Comparison of ENCODE assay signal across 21 mouse cellular contexts in the genomic region with DNA sequence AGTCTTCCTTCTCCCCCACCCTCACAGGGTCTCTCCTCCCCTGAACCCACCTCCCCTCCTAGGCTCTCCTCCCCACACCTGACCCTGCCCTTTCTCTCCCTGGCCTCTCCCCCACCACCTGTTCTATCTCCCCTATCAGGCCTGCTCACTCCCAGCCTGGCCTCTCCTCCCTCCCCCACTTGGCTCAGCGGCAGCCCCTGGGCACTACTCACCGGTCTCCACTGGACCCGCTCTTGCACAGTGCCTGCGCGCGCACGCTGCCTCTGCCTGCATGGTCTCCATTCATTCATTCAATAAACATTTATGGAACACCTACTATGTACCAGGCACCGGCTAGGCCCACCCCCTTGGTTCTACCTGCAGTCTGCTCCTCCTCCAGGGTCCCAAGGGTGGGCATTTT. TPM values are rescaled to one million over a fixed set of nuclear protein-coding genes. Genes with fewer than 3 reads are reported as not detected.
DNase-seq lines count a peak whose midpoint lies in the region; ATAC-seq lines count a peak whose summit lies in the region.
"Had no signal": no experiment of that assay in that cellular context is flagged by ENCODE, and none has a peak within 500 bp of the region (broad histone marks: within the 10 kb centered on the region; RNA-seq: fewer than 3 reads in every experiment).

No protein-coding gene starts in this region.

- H3K9ac ChIP-seq in hindbrain, embryonic 11.5 days (ENCODE audit: low read depth, low read length): no peak overlapping the region
- no peak overlapping the region for H3K9ac ChIP-seq in hindbrain, embryonic 16.5 days (ENCODE audit: low read depth, low read length)
- H3K9ac ChIP-seq in midbrain, embryonic 16.5 days (ENCODE audit: low read depth, low read length): peak overlapping the region; percentile 35; the same call in 1 of the 2 replicates
- H3K9ac ChIP-seq in midbrain, embryonic 11.5 days (ENCODE audit: low read length): no peak overlapping the region
- H3K9ac ChIP-seq in limb, embryonic 12.5 days (replicated peaks): 0 out of 2 replicates have a peak overlapping the region, but pooled peaks have one; percentile 1
- H3K9ac ChIP-seq: lung, embryonic 14.5 days had no signal

- no peak for ATAC-seq in hindbrain, embryonic 11.5 days (ENCODE audit: low FRiP score)
- ATAC-seq in hindbrain, embryonic 16.5 days: no peak
- no peak for ATAC-seq in midbrain, embryonic 16.5 days
- no peak for ATAC-seq in midbrain, embryonic 11.5 days (ENCODE audit: low FRiP score)
- no peak for ATAC-seq in limb, embryonic 12.5 days (ENCODE audit: insufficient number of reproducible peaks, insufficient read depth, low FRiP score, low TSS enrichment, low read depth)
- ATAC-seq in frontal cortex, adult (ENCODE audit: low TSS enrichment): no peak
- ATAC-seq: activated CD4-positive, CD25-positive, alpha-beta regulatory T cell, adult 4 months had no signal

- H3K4me3 ChIP-seq in hindbrain, embryonic 11.5 days (ENCODE audit: low read depth, low read length): no peak overlapping the region
- no peak overlapping the region for H3K4me3 ChIP-seq in hindbrain, embryonic 16.5 days (ENCODE audit: low read length)
- no peak overlapping the region for H3K4me3 ChIP-seq in midbrain, embryonic 16.5 days (ENCODE audit: low read depth, low read length)
- H3K4me3 ChIP-seq in midbrain, embryonic 11.5 days (ENCODE audit: low read depth, low read length): no peak overlapping the region
- no peak overlapping the region for H3K4me3 ChIP-seq in limb, embryonic 12.5 days (replicated peaks)

- peaks cover 2% of the 10 kb centered on the region; the same call in 1 of the 2 replicates for H3K27me3 ChIP-seq in hindbrain, embryonic 11.5 days (ENCODE audit: control insufficient read depth, insufficient read depth, low read length)
- no peaks in the 10 kb centered on the region for H3K27me3 ChIP-seq in hindbrain, embryonic 16.5 days (replicated peaks; ENCODE audit: control insufficient read depth, insufficient read depth, low read length)
- H3K27me3 ChIP-seq in midbrain, embryonic 16.5 days (ENCODE audit: control insufficient read depth, insufficient read depth, low read depth, low read length): no peaks in the 10 kb centered on the region
- H3K27me3 ChIP-seq in midbrain, embryonic 11.5 days (ENCODE audit: control insufficient read depth, insufficient read depth, low read length): no peaks in the 10 kb centered on the region
- H3K27me3 ChIP-seq in limb, embryonic 12.5 days: peaks cover 48% of the 10 kb centered on the region

- no peak overlapping the region for H3K4me2 ChIP-seq in hindbrain, embryonic 11.5 days (replicated peaks; ENCODE audit: low read depth, low read length)
- H3K4me2 ChIP-seq in hindbrain, embryonic 16.5 days (ENCODE audit: low read length): no peak overlapping the region
- no peak overlapping the region for H3K4me2 ChIP-seq in midbrain, embryonic 16.5 days (ENCODE audit: low read length)
- no peak overlapping the region for H3K4me2 ChIP-seq in midbrain, embryonic 11.5 days
- H3K4me2 ChIP-seq in limb, embryonic 12.5 days: no peak overlapping the region
- H3K4me2 ChIP-seq: heart, embryonic 11.5 days; lung, embryonic 14.5 days had no signal

- H3K9me3 ChIP-seq in hindbrain, embryonic 11.5 days (ENCODE audit: control insufficient read depth, low read length): no peaks in the 10 kb centered on the region
- no peaks in the 10 kb centered on the region for H3K9me3 ChIP-seq in hindbrain, embryonic 16.5 days (ENCODE audit: control insufficient read depth, low read length)
- no peaks in the 10 kb centered on the region for H3K9me3 ChIP-seq in midbrain, embryonic 16.5 days (replicated peaks; ENCODE audit: control insufficient read depth, low read length, poor library complexity, severe bottlenecking)
- no peaks in the 10 kb centered on the region for H3K9me3 ChIP-seq in midbrain, embryonic 11.5 days (ENCODE audit: control insufficient read depth, low read length)
- no peaks in the 10 kb centered on the region for H3K9me3 ChIP-seq in limb, embryonic 12.5 days

- no peaks in the 10 kb centered on the region for H3K36me3 ChIP-seq in hindbrain, embryonic 11.5 days (ENCODE audit: control insufficient read depth, insufficient read depth, low read length)
- no peaks in the 10 kb centered on the region for H3K36me3 ChIP-seq in hindbrain, embryonic 16.5 days (ENCODE audit: control insufficient read depth, insufficient read depth, low read length)
- H3K36me3 ChIP-seq in midbrain, embryonic 16.5 days (ENCODE audit: control insufficient read depth, insufficient read depth, low read length): no peaks in the 10 kb centered on the region
- H3K36me3 ChIP-seq in midbrain, embryonic 11.5 days (ENCODE audit: control insufficient read depth, insufficient read depth, low read length): no peaks in the 10 kb centered on the region
- no peaks in the 10 kb centered on the region for H3K36me3 ChIP-seq in limb, embryonic 12.5 days

- H3K27ac ChIP-seq in hindbrain, embryonic 11.5 days (ENCODE audit: low read depth, low read length): peak overlapping the region; percentile 27
- H3K27ac ChIP-seq in hindbrain, embryonic 16.5 days (ENCODE audit: low read depth, low read length): no peak overlapping the region
- no peak overlapping the region for H3K27ac ChIP-seq in midbrain, embryonic 16.5 days (ENCODE audit: low read length)
- H3K27ac ChIP-seq in midbrain, embryonic 11.5 days (ENCODE audit: low read depth, low read length): no peak overlapping the region
- H3K27ac ChIP-seq in limb, embryonic 12.5 days: no peak overlapping the region

- WGBS in hindbrain, embryonic 11.5 days: 80% methylated on average over 8 of the region's 8 CpGs
- WGBS in hindbrain, embryonic 16.5 days: 82% methylated on average over 8 of the region's 8 CpGs
- 75% methylated on average over 8 of the region's 8 CpGs for WGBS in midbrain, embryonic 16.5 days
- 89% methylated on average over 8 of the region's 8 CpGs for WGBS in midbrain, embryonic 11.5 days
- WGBS in limb, embryonic 12.5 days: 90% methylated on average over 8 of the region's 8 CpGs

- peaks cover 23% of the 10 kb centered on the region for H3K4me1 ChIP-seq in hindbrain, embryonic 11.5 days (replicated peaks; ENCODE audit: control insufficient read depth, insufficient read depth, low read length)
- H3K4me1 ChIP-seq in hindbrain, embryonic 16.5 days (ENCODE audit: control insufficient read depth, insufficient read depth, low read depth, low read length): peaks cover 32% of the 10 kb centered on the region
- H3K4me1 ChIP-seq in midbrain, embryonic 16.5 days (ENCODE audit: control insufficient read depth, insufficient read depth, low read length): peaks cover 30% of the 10 kb centered on the region
- H3K4me1 ChIP-seq in midbrain, embryonic 11.5 days (ENCODE audit: control insufficient read depth, insufficient read depth, low read length): peaks cover 28% of the 10 kb centered on the region
- H3K4me1 ChIP-seq in limb, embryonic 12.5 days (replicated peaks): peaks cover 24% of the 10 kb centered on the region

- DNase-seq in adrenal gland, postnatal 14 days: peak; percentile 55
- DNase-seq in adrenal gland, postnatal 36 days: no peak
- DNase-seq in hindbrain, embryonic 11.5 days (ENCODE audit: low spot score): no peak
- no peak for DNase-seq in midbrain, embryonic 11.5 days (ENCODE audit: low spot score, missing footprints)
- DNase-seq: cerebellum, postnatal 36 days; gastrocnemius, postnatal 25 days; heart, postnatal 4 days; kidney, adult 11 months; layer of hippocampus, postnatal 36 days; liver; lung, embryonic 14.5 days; right cerebral cortex, postnatal 4 days; thymus, adult 18-20 months had no signal

RNA-seq across cellular contexts. Expression of gene Elfn2, which starts 37.3 kb away (rescaled TPM):
- 4.4 and 5.6 TPM in 2 replicates for total RNA-seq in adrenal gland, postnatal 14 days (2021)
- total RNA-seq in adrenal gland, postnatal 36 days (2021): 1 to 10 TPM; 2.7 to 3.0 TPM
- 0.60 and 0.85 TPM in 2 replicates for polyA plus RNA-seq in hindbrain, embryonic 11.5 days (2014; fragmentation: Nextera tagmentation; extraction: Ambion mirVana)
- polyA plus RNA-seq in hindbrain, embryonic 16.5 days (2015; fragmentation: Nextera tagmentation; extraction: Ambion mirVana): 11.6 and 13.3 TPM in 2 replicates
- 9.6 and 12.6 TPM in 2 replicates for polyA plus RNA-seq in midbrain, embryonic 16.5 days (2015; fragmentation: Nextera tagmentation; extraction: Ambion mirVana)
- 0.18 TPM in 2 replicates for polyA plus RNA-seq in midbrain, embryonic 11.5 days (2014; fragmentation: Nextera tagmentation; extraction: Ambion mirVana)
- 0.03 and 0.27 TPM in 2 replicates for polyA plus RNA-seq in limb, embryonic 12.5 days (2016; fragmentation: Nextera tagmentation; extraction: Ambion mirVana)
- total RNA-seq: CH12.LX had no signal
- polyA plus RNA-seq: activated CD4-positive, CD25-positive, alpha-beta regulatory T cell, adult 4 months; embryonic facial prominence, embryonic 11.5 days; heart, embryonic 11.5 days had no signal

Comparison
In these comparisons a context has a peak if more than half of its experiments do, and no peak if none do; other contexts are left out.
1. H3K9ac ChIP-seq: peak in midbrain, embryonic 16.5 days (single experiment) and limb, embryonic 12.5 days (single experiment); none in hindbrain, embryonic 11.5 days (single experiment), hindbrain, embryonic 16.5 days (single experiment) and midbrain, embryonic 11.5 days (single experiment).